In the genomic region with DNA sequence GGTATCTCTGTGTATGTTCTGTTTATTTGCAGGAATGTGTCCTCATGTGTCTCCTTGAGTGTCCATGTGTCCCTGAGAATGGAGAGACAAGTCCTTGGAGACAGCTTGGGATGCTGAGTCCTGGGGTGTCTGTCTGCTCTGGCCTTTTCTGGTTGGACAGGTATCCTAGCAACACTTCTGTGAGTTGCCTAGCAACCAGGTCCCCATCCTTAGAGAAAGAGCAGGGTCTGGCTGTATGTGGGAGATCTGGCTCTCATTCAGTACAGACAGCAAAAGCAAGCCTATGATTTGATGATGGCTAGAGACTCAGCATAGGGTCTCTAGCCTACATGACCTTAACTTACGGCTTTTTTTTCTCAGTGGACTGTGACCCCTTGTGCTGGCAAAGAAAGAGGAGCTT, we compare ENCODE assay signal across 15 mouse cellular contexts. TPM values are rescaled to one million over a fixed set of nuclear protein-coding genes. Genes with fewer than 3 reads are reported as not detected.
DNase-seq lines count a peak whose midpoint lies in the region; ATAC-seq lines count a peak whose summit lies in the region.
"Had no signal": no experiment of that assay in that cellular context is flagged by ENCODE, and none has a peak within 500 bp of the region (broad histone marks: within the 10 kb centered on the region; RNA-seq: fewer than 3 reads in every experiment).

No protein-coding gene starts in this region.

- H3K27me3 ChIP-seq in forebrain, embryonic 13.5 days: no peaks in the 10 kb centered on the region
- H3K27me3 ChIP-seq: embryonic facial prominence, embryonic 15.5 days had no signal

- intact Hi-C loops in heart, postnatal 25 days (cut with DNase I): loop anchor here (5.0 kb wide), 1 partner anchor 641 kb away; no protein-coding TSS in a partner anchor

- peaks cover 6% of the 10 kb centered on the region for H3K36me3 ChIP-seq in forebrain, embryonic 13.5 days (ENCODE audit: poor library complexity, severe bottlenecking)
- H3K36me3 ChIP-seq: embryonic facial prominence, embryonic 15.5 days had no signal

- ATAC-seq in forebrain, embryonic 13.5 days: peak; percentile 70
- no peak for ATAC-seq in megakaryocyte, adult 5-6 weeks (ENCODE audit: poor library complexity, severe bottlenecking)

- peak overlapping the region; percentile 87 for H3K27ac ChIP-seq in forebrain, embryonic 13.5 days
- H3K27ac ChIP-seq: embryonic facial prominence, embryonic 15.5 days; macrophage had no signal

- H3K4me1 ChIP-seq in forebrain, embryonic 13.5 days: peaks cover 39% of the 10 kb centered on the region

- peak; percentile 73 for DNase-seq in heart, adult 11 months
- no peak for DNase-seq in heart, postnatal 25 days (ENCODE audit: low spot score)
- peak; percentile 48 to 66 for DNase-seq in left cerebral cortex, adult 18-20 months (ENCODE audit: low spot score in 2 of 2)
- DNase-seq in retina, embryonic 14.5 days (ENCODE audit: low spot score): peak; percentile 24
- no peak for DNase-seq in gastrocnemius, adult 8-10 months (ENCODE audit: low spot score in 2 of 2)
- DNase-seq in T-cell, adult 2 months (ENCODE audit: low spot score): no peak

- no peaks in the 10 kb centered on the region for H3K9me3 ChIP-seq in forebrain, embryonic 13.5 days (replicated peaks)
- H3K9me3 ChIP-seq: embryonic facial prominence, embryonic 15.5 days had no signal

- H3K4me3 ChIP-seq in forebrain, embryonic 13.5 days: no peak overlapping the region
- H3K4me3 ChIP-seq: embryonic facial prominence, embryonic 15.5 days had no signal

- peak overlapping the region; percentile 66 for H3K4me2 ChIP-seq in forebrain, embryonic 13.5 days
- H3K4me2 ChIP-seq: embryonic facial prominence, embryonic 15.5 days had no signal

- peak overlapping the region; percentile 27 for H3K9ac ChIP-seq in forebrain, embryonic 13.5 days
- H3K9ac ChIP-seq: embryonic facial prominence, embryonic 15.5 days had no signal

- 70% methylated on average over 1 of the region's 1 CpGs for WGBS in forebrain, embryonic 13.5 days

RNA-seq across cellular contexts. Expression of gene Oprl1, which starts 1.1 kb away (rescaled TPM):
- total RNA-seq in heart, postnatal 25 days (2021): not detected
- polyA plus RNA-seq in forebrain, embryonic 13.5 days (2015; fragmentation: Nextera tagmentation; extraction: Ambion mirVana): 33.5 and 48.2 TPM in 2 replicates
- 10 to 100 TPM; 57.5 to 61.9 TPM for total RNA-seq in left cerebral cortex, adult 18-20 months (2021)
- not detected in 2 replicates for total RNA-seq in megakaryocyte, adult 5-6 weeks (2015)
- total RNA-seq in megakaryocyte, adult 5-6 weeks (2017): not detected in 2 replicates
- total RNA-seq in gastrocnemius, adult 8-10 months (2022): not detected
- polyA plus RNA-seq: macrophage had no signal

RNA-seq across cellular contexts. Expression of gene Lkaaear1, which starts 15.5 kb away (rescaled TPM):
- total RNA-seq in heart, postnatal 25 days (2021): not detected
- polyA plus RNA-seq in forebrain, embryonic 13.5 days (2015; fragmentation: Nextera tagmentation; extraction: Ambion mirVana): not detected in 2 replicates
- total RNA-seq in left cerebral cortex, adult 18-20 months (2021): not detected
- total RNA-seq in megakaryocyte, adult 5-6 weeks (2015): not detected in 2 replicates
- not detected in 2 replicates for total RNA-seq in megakaryocyte, adult 5-6 weeks (2017)
- total RNA-seq in gastrocnemius, adult 8-10 months (2022): not detected
- total RNA-seq: adrenal gland, adult 18-20 months; CH12.LX; left cerebral cortex, postnatal 10 days had no signal
- polyA plus RNA-seq: embryonic facial prominence, embryonic 15.5 days; heart, embryonic 14.5 days; macrophage; spleen, adult 2 months had no signal

RNA-seq across cellular contexts. Expression of gene Rgs19, which starts 20.0 kb away (rescaled TPM):
- 1 to 10 TPM; 5.8 to 7.7 TPM for total RNA-seq in heart, postnatal 25 days (2021)
- 45.3 and 45.4 TPM in 2 replicates for polyA plus RNA-seq in forebrain, embryonic 13.5 days (2015; fragmentation: Nextera tagmentation; extraction: Ambion mirVana)
- 10 to 100 TPM; 29.3 to 30.7 TPM for total RNA-seq in left cerebral cortex, adult 18-20 months (2021)
- 502 and 576 TPM in 2 replicates for total RNA-seq in megakaryocyte, adult 5-6 weeks (2015)
- total RNA-seq in megakaryocyte, adult 5-6 weeks (2017): 162 and 178 TPM in 2 replicates
- 1 to 10 TPM; 1.5 to 5.2 (median 3.6) TPM for total RNA-seq in gastrocnemius, adult 8-10 months (2022)

RNA-seq across cellular contexts. Expression of gene Tcea2, which starts 33.6 kb away (rescaled TPM):
- total RNA-seq in heart, postnatal 25 days (2021): 1 to 10 TPM; 5.8 to 6.4 TPM
- 31.0 and 35.9 TPM in 2 replicates for polyA plus RNA-seq in forebrain, embryonic 13.5 days (2015; fragmentation: Nextera tagmentation; extraction: Ambion mirVana)
- total RNA-seq in left cerebral cortex, adult 18-20 months (2021): 10 to 100 TPM; 58.3 to 59.3 TPM
- total RNA-seq in megakaryocyte, adult 5-6 weeks (2015): 9.4 and 9.6 TPM in 2 replicates
- 6.3 and 8.2 TPM in 2 replicates for total RNA-seq in megakaryocyte, adult 5-6 weeks (2017)
- 1 to 10 TPM; 6.7 to 8.4 (median 7.3) TPM for total RNA-seq in gastrocnemius, adult 8-10 months (2022)

RNA-seq across cellular contexts. Expression of gene Sox18, which starts 42.3 kb away (rescaled TPM):
- total RNA-seq in heart, postnatal 25 days (2021): 10 to 100 TPM; 40.2 to 56.9 TPM
- 11.6 and 13.0 TPM in 2 replicates for polyA plus RNA-seq in forebrain, embryonic 13.5 days (2015; fragmentation: Nextera tagmentation; extraction: Ambion mirVana)
- total RNA-seq in left cerebral cortex, adult 18-20 months (2021): 10 to 100 TPM; 14.2 to 14.3 TPM
- total RNA-seq in megakaryocyte, adult 5-6 weeks (2015): 0.14 and 0.20 TPM in 2 replicates
- not detected in 2 replicates for total RNA-seq in megakaryocyte, adult 5-6 weeks (2017)
- total RNA-seq in gastrocnemius, adult 8-10 months (2022): 10 to 100 TPM in 2 of 4 experiments, 1 to 10 TPM in 2; 3.9 to 13.4 (median 7.1) TPM
- total RNA-seq: CH12.LX had no signal
- polyA plus RNA-seq: macrophage had no signal

Comparison
In these comparisons a context has a peak if more than half of its experiments do, and no peak if none do; other contexts are left out.
1. DNase-seq: peak in heart, adult 11 months (single experiment), left cerebral cortex, adult 18-20 months (2 of 2) and retina, embryonic 14.5 days (single experiment); none in heart, postnatal 25 days (single experiment), gastrocnemius, adult 8-10 months (0 of 2) and T-cell, adult 2 months (single experiment).
2. RNA of gene Oprl1, which starts 1.1 kb away (total RNA-seq): 57.5 to 61.9 TPM in left cerebral cortex, adult 18-20 months; not detected in heart, postnatal 25 days, not detected in gastrocnemius, adult 8-10 months and not detected in megakaryocyte, adult 5-6 weeks; every median in the first group is over 10 times any median in the second.
3. RNA of gene Rgs19, which starts 20.0 kb away (total RNA-seq): 162 to 576 TPM in megakaryocyte, adult 5-6 weeks; 29.3 to 30.7 TPM in left cerebral cortex, adult 18-20 months, 5.8 to 7.7 TPM in heart, postnatal 25 days and 1.5 to 5.2 TPM in gastrocnemius, adult 8-10 months; every median in the first group is over 4 times any median in the second.